Mouse (Mus musculus): ENCODE results near the gene Usp31. TPM values are rescaled to one million over a fixed set of nuclear protein-coding genes. Genes with fewer than 3 reads are reported as not detected.

Usp31 gene
- polyA plus RNA-seq (2012; rRNA removed) = 6.5 and 6.8 TPM in 2 replicates

DNA sequence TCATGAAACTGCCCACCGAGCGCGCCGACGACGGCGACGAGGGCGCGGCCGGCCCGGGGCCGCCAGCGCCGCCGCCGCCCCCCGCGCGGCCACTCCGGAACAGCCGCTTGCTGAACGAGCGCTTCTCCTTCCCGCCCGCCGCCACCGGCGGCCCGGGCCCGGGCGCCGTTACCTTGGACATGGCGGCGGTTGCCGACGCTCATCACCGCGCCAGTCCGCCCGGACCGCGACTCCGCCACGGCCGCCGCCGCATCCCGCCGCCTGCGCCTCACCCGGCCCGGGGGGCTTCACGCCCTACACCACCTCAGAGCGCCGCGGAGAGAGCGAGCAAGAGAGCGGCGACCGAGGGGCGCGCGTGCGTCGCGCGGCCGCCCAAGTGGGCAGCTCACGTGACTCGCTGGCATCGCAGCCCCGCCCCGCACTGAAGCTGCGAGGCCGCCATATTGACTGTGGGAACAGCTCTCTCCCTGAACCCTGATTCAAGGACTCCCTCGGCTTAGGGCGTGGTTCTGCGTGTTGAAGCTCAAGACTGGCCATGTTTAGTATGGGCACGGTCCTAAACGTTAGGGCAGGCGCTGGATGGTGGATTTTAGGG lies at the start of gene Usp31:
TSS of gene Usp31 (minus strand) at position 181 of the 595 bp plus-strand sequence.
- DNase-seq (ENCODE audit: low spot score) = peak; percentile 86

DNA sequence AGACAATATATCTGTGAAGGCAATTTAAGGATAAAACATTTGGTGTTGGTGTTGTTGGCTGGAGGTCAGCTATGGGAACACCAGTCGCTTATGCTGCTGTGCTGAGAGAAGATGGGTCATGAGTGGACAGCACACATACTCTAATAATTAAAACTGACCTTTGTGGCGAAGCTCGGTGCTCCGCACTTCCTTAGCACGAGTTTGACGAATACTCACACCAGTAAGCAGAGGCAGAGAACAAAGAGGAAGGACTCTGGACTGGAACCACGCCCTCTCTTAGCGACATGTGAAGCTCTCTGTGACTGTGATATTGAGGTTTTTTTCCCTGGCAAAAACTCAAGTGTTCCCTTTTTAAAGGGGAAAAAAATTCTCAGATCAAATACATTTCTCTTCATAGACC lies 47.7 kb upstream of the Usp31 start:
- no peak for DNase-seq (ENCODE audit: low spot score)

- DNase-seq (ENCODE audit: low spot score) = no peak
Observed at GRCm38 (mm10) chr7:121750244-121750643, 43.2 kb upstream of the Usp31 start.

GRCm38 (mm10) chr7:121737511-121738415 lies 30.7 kb upstream of the Usp31 start:
- peak; percentile 41 for DNase-seq (ENCODE audit: low spot score)

DNA sequence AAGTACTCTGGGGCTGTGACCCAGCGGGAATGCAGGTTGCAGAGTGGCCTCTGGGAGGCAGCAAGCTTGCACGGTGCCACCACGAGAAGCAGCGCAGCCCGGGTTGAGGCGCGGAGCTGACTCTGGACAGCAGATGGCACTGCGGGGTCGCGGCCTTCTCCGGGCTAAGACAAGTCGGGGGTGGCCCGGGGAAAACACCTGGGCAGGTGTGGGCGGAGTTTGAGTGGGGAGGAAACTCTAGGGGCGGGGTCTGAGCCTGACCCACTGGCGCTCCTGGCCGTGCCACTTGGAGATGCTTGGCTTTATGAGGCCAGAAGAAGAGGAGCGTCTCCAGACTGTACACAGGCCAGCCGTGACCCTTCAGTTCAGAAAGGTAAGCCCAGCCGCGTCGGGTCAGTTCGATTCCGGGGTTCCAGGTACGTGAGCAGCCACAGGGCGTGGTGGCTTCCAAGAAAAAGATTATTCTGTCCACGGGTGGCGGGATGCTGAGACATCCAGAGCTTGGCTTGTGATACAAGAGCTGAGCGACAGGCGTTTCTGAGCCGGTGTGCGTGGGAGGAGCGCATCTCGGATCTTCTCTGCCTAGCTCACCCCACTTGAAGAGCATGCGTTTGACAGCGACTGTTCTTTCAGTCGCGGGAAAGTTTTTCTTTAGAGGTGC lies 27.2 kb upstream of the Usp31 start, which contains the start of gene Scnn1g:
TSS of gene Scnn1g (plus strand) at position 309 of the 661 bp plus-strand sequence.
- peak; percentile 85 for DNase-seq (ENCODE audit: low spot score)

GRCm38 (mm10) chr7:121730225-121730624 lies 23.2 kb upstream of the Usp31 start:
- no peak for DNase-seq (ENCODE audit: low spot score)

DNA sequence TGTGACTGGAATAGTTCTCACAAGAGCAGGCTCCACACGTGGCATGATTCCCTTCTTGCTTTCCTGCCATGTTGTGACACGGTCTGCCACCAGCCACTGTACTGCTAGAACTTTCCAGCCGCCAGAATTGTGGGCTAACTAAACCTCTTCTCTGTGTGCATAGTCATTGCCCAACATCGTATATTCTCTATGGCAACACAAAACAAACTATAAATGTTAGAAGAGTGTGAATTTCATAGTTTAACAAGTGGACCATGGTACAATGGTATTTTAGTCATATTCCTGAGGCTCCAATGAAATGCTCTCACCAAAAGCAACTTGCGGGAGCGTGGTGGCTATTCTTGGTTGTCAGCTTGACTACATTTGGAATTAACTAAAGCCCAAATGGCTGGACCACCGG lies 10.0 kb upstream of the Usp31 start:
- DNase-seq (ENCODE audit: low spot score) = no peak

- no peak for DNase-seq (ENCODE audit: low spot score)
Observed at GRCm38 (mm10) chr7:121711171-121711570, 4.1 kb upstream of the Usp31 start.

DNA sequence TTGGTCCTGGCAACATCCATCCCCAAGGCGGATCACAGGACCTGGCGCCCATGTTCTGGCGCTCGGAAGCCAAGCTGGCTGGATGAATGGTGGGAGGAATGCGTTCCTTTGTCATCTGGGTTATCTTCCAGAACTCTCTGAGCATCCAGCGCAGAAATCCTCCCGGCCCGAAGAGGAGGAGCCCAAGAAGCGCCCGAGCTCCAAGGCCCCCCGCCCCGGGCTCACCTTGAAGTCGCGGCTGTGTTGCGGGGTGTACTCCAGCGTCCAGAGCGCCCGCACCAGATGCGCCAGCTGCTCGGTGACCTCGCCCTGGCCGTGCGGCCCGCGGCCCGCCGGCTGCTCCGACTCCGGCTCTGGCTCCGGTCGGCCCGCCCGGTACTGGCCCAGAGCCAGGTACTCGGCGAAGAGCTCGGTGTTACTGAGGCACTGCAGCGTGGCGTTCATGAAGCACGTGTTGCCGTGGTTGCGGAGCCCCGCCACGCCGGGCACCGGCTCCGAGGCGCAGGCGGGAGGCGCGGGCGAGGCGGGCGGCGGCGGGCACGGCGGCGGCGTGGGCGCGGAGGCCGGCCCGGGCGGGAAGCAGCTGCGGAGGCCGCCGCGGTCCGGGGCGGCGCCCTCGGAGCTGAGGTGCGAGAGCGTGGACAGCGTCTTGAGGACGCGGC lies 511 bp downstream of the Usp31 start:
- peak; percentile 54 for DNase-seq (ENCODE audit: low spot score)

GRCm38 (mm10) chr7:121705051-121705450 lies 2.0 kb downstream of the Usp31 start:
- DNase-seq (ENCODE audit: low spot score) = no peak

GRCm38 (mm10) chr7:121701983-121702382 lies 5.1 kb downstream of the Usp31 start:
- DNase-seq (ENCODE audit: low spot score) = no peak

GRCm38 (mm10) chr7:121700480-121700879 lies 6.6 kb downstream of the Usp31 start:
- no peak for DNase-seq (ENCODE audit: low spot score)

DNA sequence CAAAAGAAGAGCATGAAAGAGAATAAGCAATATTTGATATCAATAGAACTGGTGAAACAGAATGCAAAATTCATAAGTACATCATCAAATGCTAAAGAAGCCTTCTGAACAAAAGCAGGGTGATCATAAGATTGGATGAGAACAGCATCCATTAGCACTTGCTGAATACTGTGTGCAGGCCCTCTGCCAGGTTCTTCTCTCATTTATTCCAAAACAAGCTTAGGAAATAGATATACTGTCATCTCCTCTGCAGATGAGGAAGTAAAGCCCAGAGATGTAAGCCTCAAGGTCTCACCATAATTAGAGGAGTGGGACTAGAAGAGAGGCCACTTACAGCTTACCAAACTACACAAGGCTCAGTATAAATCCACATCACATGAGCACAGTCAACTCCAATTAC lies 7.8 kb downstream of the Usp31 start:
- DNase-seq (ENCODE audit: low spot score) = no peak

DNA sequence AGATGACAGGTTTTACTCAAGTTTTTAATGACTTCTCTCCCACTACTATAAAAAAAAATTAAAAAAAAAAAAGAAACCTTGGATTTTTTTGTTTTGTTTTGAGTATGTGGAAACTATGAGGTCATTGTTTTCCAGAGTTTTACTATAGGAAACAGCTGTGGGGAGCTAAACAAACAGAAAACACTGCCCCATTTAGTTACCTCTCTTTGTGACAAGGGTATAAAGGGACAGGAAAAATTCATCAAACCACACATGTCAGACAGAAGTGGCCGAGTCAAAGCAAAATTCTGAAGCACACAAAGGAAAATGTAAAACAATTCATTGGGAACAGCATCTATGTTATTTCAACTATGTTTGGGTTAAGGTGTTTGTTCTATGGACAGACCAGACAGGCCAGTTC lies 9.5 kb downstream of the Usp31 start:
- DNase-seq (ENCODE audit: low spot score) = no peak

GRCm38 (mm10) chr7:121697170-121697569 lies 9.9 kb downstream of the Usp31 start:
- DNase-seq (ENCODE audit: low spot score) = no peak

- no peak for DNase-seq (ENCODE audit: low spot score)
Observed at GRCm38 (mm10) chr7:121691803-121692202, 15.2 kb downstream of the Usp31 start.

- no peak for DNase-seq (ENCODE audit: low spot score)
Observed at GRCm38 (mm10) chr7:121689338-121689737, 17.7 kb downstream of the Usp31 start.

DNA sequence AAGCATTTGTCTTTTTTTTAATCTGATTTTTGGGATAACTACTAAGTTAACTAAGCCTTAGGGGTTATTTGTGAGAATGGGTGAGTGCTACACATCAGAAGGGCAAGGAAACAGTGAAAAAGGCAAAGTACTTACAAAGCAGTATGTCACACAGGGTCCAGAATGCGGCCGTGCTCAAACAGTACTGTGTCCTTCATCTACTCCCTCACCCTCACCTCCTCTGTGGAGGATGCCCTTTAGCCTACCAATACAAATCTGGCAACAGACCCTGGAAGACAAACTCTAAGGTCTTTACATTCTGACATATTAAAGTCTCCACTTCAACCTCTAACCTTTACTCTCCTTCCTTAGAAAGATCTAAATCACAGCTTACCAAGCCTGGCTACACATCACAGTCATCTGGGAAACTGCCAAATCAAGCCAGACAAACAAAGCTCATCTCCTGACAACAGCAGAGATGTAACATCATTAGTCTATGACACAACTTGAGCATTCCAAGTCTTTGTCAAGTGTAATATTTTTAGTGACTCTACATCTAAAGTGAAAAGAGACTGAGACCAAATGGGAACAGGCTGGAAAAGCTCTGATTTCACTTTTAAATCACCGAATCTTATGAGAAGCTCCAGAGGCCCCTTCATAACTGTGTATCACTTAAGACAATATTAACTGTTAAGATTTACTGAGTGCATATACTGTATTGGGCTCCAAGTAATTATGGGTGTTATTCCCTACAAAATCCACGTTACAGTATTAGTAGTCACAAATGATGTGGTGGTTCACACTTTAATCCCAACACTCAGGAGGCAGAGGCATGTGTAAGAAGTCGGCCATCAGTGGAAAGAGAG lies 21.7 kb downstream of the Usp31 start:
- no peak for DNase-seq (ENCODE audit: low spot score)

- no peak for DNase-seq (ENCODE audit: low spot score)
Observed at GRCm38 (mm10) chr7:121681191-121681590, 25.9 kb downstream of the Usp31 start.

DNA sequence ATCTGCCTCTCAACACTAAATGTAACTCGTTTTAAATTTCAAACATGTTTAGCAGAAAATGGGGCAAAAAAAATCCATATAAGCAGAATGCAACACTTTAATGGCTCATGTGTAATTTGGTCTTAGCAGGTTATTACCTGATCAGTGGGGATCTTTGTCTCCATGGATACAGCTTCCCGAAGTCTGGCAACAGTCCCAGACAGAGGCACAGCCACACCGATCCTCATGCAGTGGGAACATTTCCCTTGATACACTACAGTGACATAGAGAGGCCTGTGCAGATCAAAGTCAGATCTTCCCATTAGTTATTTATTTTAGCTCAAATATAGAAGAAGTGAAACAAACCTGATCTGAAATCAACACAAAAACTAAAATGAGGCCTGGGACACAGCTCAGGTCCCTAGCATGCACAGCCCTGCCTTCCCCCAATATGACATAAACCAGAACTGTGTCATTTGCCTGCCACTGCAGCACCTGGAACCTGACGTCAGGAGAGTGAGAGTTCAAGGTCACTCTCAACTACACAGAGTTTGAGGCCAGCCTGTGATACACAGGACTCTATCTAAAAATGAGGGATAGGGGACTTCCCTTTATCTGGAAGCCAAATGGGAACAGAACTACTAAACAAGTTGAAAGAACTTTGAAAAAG lies 29.8 kb downstream of the Usp31 start:
- DNase-seq (ENCODE audit: low spot score) = no peak

DNA sequence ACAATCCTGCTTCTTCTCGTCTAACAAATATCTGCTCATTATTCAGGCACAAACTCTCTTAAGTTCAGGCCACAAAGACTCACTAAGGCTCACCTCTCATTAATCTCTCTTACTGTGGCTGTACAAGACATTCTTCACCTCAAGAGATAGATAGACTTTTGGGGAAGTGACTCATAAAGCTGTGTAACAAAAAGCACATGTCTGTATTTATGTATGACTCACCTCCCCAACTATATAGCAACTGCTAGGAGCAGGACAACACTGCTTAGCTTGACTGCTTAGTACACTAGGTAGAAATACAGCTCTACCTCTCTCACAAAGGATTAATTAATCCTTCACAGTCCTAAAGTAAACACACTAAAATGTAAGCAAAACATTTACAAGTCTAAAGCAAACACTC lies 46.3 kb downstream of the Usp31 start:
- DNase-seq (ENCODE audit: low spot score) = no peak

All from urinary bladder, adult 2 months (tissue).